Mouse (Mus musculus) gonadal fat pad, adult 2 months (tissue): ENCODE measurements at regions not wholly inside any gene's neighbourhood (a gene's known extent, or its start where the extent isn't known, plus 50 kb on each side); places are given as distances from the start of the nearest gene placed in this dataset.

ENCODE experiments used
- DNase-seq: peaks from one replicate; pipeline ENCODE4 v3.0.0-alpha.2; 2012; ENCODE audit warnings: low read depth

GRCm38 (mm10) chr4:64207118-64207868, 160.5 kb upstream of the Tnc start:
- DNase-seq = no peak

- no peak for DNase-seq
Observed at GRCm38 (mm10) chr4:64200808-64201190, 154.0 kb upstream of the Tnc start.

- no peak for DNase-seq
Observed at GRCm38 (mm10) chr4:64200151-64200807, 153.5 kb upstream of the Tnc start.

GRCm38 (mm10) chr4:64184986-64185385, 138.2 kb upstream of the Tnc start:
- no peak for DNase-seq

- no peak for DNase-seq
Observed at GRCm38 (mm10) chr4:64175938-64176337, 129.1 kb upstream of the Tnc start.

- no peak for DNase-seq
Observed at GRCm38 (mm10) chr4:64171476-64171875, 124.7 kb upstream of the Tnc start.

- DNase-seq = no peak
Observed at GRCm38 (mm10) chr4:64148989-64149463, 102.2 kb upstream of the Tnc start.

GRCm38 (mm10) chr4:64145924-64146323, 99.1 kb upstream of the Tnc start:
- DNase-seq = no peak

- no peak for DNase-seq
Observed at GRCm38 (mm10) chr4:64142963-64143362, 96.1 kb upstream of the Tnc start.

GRCm38 (mm10) chr4:64142356-64142787, 95.6 kb upstream of the Tnc start:
- DNase-seq = no peak

- no peak for DNase-seq
Observed at GRCm38 (mm10) chr4:64139836-64140235, 93.0 kb upstream of the Tnc start.

- DNase-seq = no peak
Observed at GRCm38 (mm10) chr4:64135036-64135435, 88.2 kb upstream of the Tnc start.

GRCm38 (mm10) chr4:64129290-64129689, 82.5 kb upstream of the Tnc start:
- no peak for DNase-seq

- DNase-seq = no peak
Observed at GRCm38 (mm10) chr4:64124387-64125088, 77.7 kb upstream of the Tnc start.

GRCm38 (mm10) chr4:64123675-64124074, 76.9 kb upstream of the Tnc start:
- DNase-seq = no peak

- DNase-seq = no peak
Observed at GRCm38 (mm10) chr4:64098247-64098646, 51.4 kb upstream of the Tnc start.
